Mouse (Mus musculus) left cerebral cortex, postnatal 25 days (tissue): ENCODE results near the gene Poc1a. TPM values are rescaled to one million over a fixed set of nuclear protein-coding genes. Genes with fewer than 3 reads are reported as not detected.

ENCODE experiments used
- DNase-seq, 2 experiments: peaks; one replicate each; pipeline ENCODE4 v3.0.0; 2022; ENCODE audit warnings: low spot score in 2 of 2, mixed read lengths in 1 of 2
- intact Hi-C: fragments of 180-260 bp; cut with DNase I; formaldehyde crosslinking; loops from one replicate; pipeline ENCODE4 v1.15.1; 2025
- total RNA-seq, 2 experiments: library from RNA; stranded (reverse); gene quantifications; 2 replicates each; pipeline ENCODE4 v1.2.3; 2021

Poc1a gene
- total RNA-seq, 2 experiments from 2014 or later: 17.2 to 18.9 TPM

DNA sequence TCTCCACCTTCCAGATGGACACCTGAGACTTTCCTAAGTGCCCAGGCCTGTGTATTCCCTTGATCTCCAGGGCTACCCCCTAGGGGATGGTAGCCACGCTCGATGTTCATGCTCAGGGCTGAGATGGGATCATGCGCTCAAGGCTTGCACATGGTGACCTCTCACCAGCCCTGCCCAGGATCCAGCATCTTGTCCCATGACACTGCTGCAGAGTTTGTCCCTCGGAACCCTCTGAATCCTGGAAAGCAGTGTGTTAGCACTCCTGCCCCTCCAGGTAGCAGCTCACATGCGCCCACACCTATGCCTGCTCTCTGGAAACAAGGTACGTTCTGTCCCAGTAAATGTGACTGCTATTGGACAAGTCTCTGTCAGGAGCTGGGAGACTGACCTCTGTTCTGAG, 73.9 kb downstream of the Poc1a start:
- DNase-seq: no peak
- intact Hi-C loops: no loop called here

DNA sequence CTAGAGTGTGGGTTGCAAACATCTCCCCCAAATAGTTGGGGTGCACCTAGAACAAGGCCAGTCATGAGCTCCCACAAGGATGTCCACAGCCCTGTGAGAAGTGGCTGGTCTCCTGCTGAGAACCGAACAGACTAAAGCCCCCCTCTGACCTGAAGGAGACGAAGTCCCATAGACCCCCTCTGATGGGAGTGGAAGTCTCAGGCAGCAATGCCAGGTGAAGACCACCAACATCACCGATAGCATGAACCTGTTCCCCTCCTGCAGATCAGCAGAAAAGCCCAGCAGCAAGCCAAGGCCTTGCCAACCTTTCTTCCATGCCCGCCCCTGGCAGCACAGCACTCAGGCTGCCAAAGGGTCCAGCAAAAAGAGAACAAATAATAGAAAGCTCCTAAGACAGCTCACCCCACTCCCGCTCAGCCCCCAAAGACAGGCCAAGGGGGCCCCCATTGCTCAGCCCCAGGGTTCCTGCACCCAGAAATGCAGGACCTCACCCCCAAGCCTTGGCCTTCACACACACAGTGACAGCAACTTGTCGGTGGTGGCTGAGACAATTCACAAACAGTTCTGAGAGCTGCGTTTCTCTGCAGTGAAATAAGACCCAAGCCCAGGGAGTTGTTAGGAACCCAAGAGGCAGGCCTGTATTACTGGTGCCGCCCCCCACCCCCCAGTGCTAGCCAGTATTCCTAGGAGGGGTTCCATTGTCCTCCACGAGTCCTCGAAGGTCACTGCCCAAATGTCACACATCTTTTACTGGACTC, 74.5 kb downstream of the Poc1a start:
- no peak for DNase-seq
- intact Hi-C loops: no loop called here

DNA sequence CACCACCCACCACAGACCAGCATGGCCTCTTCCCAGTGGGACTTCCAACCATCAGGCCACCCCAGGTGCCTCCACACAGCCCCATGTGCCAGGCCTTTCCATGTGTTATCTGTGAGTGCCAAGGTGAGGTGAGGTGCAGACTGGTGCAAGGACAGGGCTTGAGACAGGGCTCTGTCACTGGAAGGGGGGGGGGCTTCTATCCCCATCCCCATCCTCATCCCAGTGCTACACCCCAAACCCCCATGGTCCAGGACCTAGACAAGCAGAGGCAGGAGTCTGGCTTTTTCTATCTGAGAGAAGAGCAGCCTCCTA, 75.1 kb downstream of the Poc1a start:
- DNase-seq: no peak
- intact Hi-C loops: no loop called here

DNA sequence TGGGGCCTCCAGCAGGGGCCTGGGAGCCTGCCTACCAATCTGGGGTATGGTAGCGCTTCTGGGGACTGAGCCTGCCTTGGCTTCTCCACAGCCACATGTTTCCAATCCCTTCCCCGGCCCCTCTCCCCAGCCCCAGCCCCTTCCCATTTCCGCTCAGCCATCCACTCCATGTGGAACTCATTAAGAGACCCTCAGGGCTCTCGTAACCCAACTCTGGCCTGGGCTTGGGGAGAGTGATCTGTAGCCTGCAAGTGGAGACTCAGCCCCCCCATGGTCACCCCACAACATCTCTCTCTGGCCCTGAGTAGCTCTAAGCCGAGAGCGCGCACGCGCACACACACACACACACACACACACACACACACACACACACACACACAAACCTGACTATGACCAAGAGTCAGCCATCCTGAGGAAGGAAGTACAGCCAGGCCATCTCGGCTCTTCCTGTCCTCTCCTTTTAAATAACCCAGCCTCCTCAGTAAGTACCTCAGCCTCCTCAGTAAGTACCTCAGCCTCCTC, 75.5 kb downstream of the Poc1a start:
- no peak for DNase-seq
- intact Hi-C loops: no loop called here

GRCm38 (mm10) chr9:106357167-106357566, 76.3 kb downstream of the Poc1a start:
- intact Hi-C loops: no loop called here
- no peak for DNase-seq

DNA sequence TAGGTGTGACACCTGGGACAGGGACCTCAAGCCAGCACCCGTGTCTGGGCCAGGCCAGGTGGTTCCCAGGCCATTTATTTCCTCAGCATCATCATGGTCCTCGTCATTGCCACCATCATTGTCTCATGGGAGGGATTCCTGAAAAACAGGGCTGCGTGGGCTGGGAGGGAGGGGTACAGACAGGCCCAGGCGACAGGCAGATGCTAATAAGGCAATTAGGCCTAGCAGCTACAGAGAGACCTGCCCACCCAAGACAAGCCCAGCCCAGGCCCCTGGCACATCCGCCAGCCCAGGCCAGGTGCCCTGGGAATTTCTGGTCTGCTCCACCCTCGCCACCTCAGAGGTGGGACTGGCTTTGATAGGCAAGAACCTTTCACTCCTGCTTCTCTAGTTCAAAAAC, 78.4 kb downstream of the Poc1a start:
- intact Hi-C loops: no loop called here
- DNase-seq: no peak

DNA sequence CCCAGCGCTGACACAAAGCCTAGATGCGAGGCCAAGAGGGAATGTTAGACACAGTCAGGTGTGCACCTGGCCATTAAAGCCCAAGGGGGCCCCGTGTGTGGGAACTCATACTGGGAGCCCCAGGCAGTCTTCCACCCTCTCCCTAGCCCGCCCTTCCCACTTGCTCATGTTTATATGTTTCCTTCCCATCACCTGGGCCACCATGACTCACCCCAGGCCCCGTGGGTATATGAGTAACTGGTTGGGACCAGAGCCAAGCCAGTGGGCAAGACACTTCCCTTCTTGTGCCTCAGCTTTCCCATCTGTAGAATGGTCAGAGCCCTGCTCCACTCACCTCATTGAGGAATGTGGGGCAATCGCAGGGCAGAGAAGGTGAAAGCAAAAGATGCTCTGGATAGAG, 80.3 kb downstream of the Poc1a start:
- no peak for DNase-seq
- intact Hi-C loops: no loop called here

- no peak for DNase-seq
- intact Hi-C loops: loop anchor here (5.0 kb wide), 1 partner anchor 112 kb away; the partner anchor contains the start of genes Parp3 and Rrp9
These were observed 84.5 kb downstream of the Poc1a start for GRCm38 (mm10) chr9:106365333-106365732.

- no peak for DNase-seq
- intact Hi-C loops: loop anchor here (2.0 to 5.0 kb wide), 2 partner anchors 21 to 111 kb away; partner anchors contain the start of genes Parp3 and Rrp9
These were observed 85.3 kb downstream of the Poc1a start for GRCm38 (mm10) chr9:106366188-106366587.

- intact Hi-C loops: loop anchor here (2.0 to 5.0 kb wide), 2 partner anchors 22 to 110 kb away; partner anchors contain the start of genes Parp3 and Rrp9
- no peak for DNase-seq
These were observed 86.1 kb downstream of the Poc1a start for GRCm38 (mm10) chr9:106367001-106367400.

DNA sequence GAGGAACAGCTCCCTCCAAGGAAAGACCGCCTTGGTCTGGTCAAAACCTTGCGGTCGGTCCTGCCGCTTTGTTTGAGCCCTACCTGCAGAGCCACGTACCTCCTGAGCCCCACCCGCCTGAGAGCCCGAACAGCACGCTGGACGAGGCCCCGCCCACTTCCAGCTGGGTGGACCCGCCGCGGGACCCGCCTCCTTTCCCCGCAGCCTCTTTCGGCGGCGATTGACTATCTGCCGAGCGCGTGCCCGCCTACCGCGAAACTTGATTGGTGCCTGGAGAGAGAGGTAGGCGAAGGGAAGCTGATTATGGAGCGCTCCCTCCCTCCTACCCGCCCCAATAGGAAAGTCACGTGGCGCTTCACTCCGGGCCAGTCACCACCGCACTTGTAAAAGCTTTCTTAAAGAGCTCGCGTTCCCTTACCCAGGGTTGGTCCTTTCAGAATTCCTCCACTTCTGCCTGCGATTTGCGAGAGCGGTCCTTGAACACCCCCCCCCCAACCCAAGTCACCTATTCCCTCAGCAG, 86.8 kb downstream of the Poc1a start:
- peak; percentile 97 to 100 for DNase-seq
- intact Hi-C loops: loop anchor here (2.0 to 5.0 kb wide), 3 partner anchors 23 to 110 kb away; partner anchors contain the start of genes Parp3 and Rrp9

DNA sequence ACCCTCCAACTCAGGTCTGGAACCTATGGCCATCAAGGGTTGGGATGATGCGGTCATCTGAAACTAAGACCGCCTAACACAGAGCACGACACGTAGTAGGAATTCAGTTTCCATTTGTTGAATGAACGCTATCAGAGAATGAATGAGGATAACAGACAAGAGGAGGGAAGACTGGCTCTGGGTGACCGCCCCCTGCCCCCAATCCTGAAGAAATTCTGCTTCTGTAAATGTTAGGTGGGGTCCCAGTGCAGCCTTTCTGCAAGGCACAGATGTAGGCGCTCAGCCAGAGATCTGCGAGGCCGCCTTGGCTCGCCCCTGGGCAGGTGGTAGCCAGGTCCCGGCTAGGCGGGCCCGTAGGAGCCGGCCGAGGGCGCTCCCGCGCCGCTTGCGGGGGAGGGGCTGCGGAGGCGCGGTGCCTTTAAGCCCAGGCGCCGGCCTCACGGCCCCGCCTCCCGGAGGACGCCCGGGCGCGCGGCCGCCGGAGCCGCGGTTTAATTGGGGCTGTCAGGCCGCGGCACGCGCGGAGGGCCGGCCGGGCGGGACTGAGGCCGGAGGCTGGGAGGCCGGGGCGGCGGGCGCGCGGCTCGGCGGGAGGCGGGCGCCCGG, 87.4 kb downstream of the Poc1a start, which contains the start of gene Dusp7:
Gene Dusp7 (plus strand): TSS at position 521 of the 606 bp plus-strand sequence.
- peak; percentile 82 to 87 for DNase-seq
- intact Hi-C loops: loop anchor here (2.0 to 5.0 kb wide), 2 partner anchors 61 to 109 kb away; partner anchors contain the start of genes Parp3 and Rrp9

GRCm38 (mm10) chr9:106368831-106369501, 88.1 kb downstream of the Poc1a start:
- intact Hi-C loops: loop anchor here (2.0 to 5.0 kb wide), 2 partner anchors 62 to 108 kb away; partner anchors contain the start of genes Parp3 and Rrp9
- peak; percentile 42 to 60 for DNase-seq

- DNase-seq: peak; percentile 36 to 53
- intact Hi-C loops: loop anchor here (1.0 to 5.0 kb wide), 4 partner anchors 48 to 107 kb away; partner anchors contain the start of genes Parp3 and Rrp9
These were observed 89.1 kb downstream of the Poc1a start for GRCm38 (mm10) chr9:106369801-106370485.

DNA sequence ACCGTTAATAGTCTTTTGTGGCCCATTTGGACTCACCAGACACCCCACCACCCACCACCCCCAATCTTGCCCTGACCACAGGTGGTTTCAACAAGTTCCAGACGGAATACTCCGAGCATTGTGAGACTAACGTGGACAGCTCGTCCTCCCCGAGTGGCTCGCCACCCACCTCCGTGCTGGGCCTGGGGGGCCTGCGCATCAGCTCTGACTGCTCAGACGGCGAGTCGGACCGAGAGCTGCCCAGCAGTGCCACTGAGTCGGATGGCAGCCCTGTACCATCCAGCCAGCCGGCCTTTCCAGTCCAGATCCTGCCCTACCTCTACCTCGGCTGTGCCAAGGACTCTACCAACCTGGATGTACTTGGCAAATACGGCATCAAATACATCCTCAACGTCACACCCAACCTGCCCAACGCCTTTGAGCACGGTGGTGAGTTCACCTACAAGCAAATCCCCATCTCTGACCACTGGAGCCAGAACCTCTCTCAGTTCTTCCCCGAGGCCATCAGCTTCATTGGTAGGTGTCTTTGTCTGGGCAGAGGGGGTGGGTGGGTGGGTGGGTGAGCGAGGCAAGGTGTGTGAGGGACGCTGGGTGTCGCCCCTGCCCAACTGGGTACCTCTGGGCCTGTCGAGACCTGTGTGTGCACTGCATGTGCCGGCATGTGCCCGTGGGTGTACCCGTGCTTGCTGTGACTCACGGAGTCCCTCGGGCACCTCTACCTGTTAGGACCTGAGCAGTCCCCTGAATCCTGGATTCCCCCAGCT, 89.9 kb downstream of the Poc1a start:
- DNase-seq: peak; percentile 41 to 45
- intact Hi-C loops: loop anchor here (1.0 to 2.0 kb wide), 2 partner anchors 47 to 70 kb away; no protein-coding TSS in a partner anchor

GRCm38 (mm10) chr9:106371384-106371671, 90.5 kb downstream of the Poc1a start:
- peak; percentile 75 to 91 for DNase-seq
- intact Hi-C loops: loop anchor here (2.0 kb wide), 1 partner anchor 71 kb away; no protein-coding TSS in a partner anchor

- intact Hi-C loops: loop anchor here (1.0 to 2.0 kb wide), 3 partner anchors 31 to 81 kb away; no protein-coding TSS in a partner anchor
- DNase-seq: peak; percentile 68 to 90
These were observed 90.9 kb downstream of the Poc1a start for GRCm38 (mm10) chr9:106371776-106372175.
